Mouse (Mus musculus) adrenal gland, postnatal 0 days (tissue): Measurements from ENCODE around the gene Gm6465. TPM values are rescaled to one million over a fixed set of nuclear protein-coding genes. Genes with fewer than 3 reads are reported as not detected.

Source experiments
- polyA plus RNA-seq: library from polyadenylated mRNA; unstranded; fragments of >200 nt; fragmentation: Nextera tagmentation; extraction: Ambion mirVana; gene quantifications from 2 replicates; pipeline ENCODE4 v1.2.1, GENCODE M21; 2015

Gm6465 gene
- not detected in 2 replicates for polyA plus RNA-seq

GRCm38 (mm10) chr5:11845239-11845638, at the start of gene Gm6465:
Gene Gm6465, plus strand, starts transcription at chr5:11845539.

Other genes starting within 250 kb of the Gm6465 start
- gene Gm8922, start 163.6 kb upstream of the Gm6465 start, polyA plus RNA-seq = not detected in 2 replicates
- gene Gm8926, start 75.0 kb upstream of the Gm6465 start, polyA plus RNA-seq = not detected in 2 replicates
- not detected in 2 replicates for gene 4933402N22Rik, start 72.5 kb downstream of the Gm6465 start, polyA plus RNA-seq